Mouse (Mus musculus): ENCODE measurements around the gene Lrp6.

The Lrp6 gene

GRCm38 (mm10) chr6:134533021-134533420 lies 33.7 kb downstream of the Lrp6 start:
- ATAC-seq (ENCODE audit: low TSS enrichment) = no peak

GRCm38 (mm10) chr6:134531950-134532349 lies 34.8 kb downstream of the Lrp6 start:
- no peak for ATAC-seq (ENCODE audit: low TSS enrichment)

- no peak for ATAC-seq (ENCODE audit: low TSS enrichment)
These were observed 37.4 kb downstream of the Lrp6 start for GRCm38 (mm10) chr6:134529340-134529739.

- ATAC-seq (ENCODE audit: low TSS enrichment) = no peak
These were observed 38.4 kb downstream of the Lrp6 start for GRCm38 (mm10) chr6:134528396-134528795.

- peak; percentile 93 for ATAC-seq (ENCODE audit: low TSS enrichment)
These were observed 39.1 kb downstream of the Lrp6 start for GRCm38 (mm10) chr6:134527596-134528128.

- no peak for ATAC-seq (ENCODE audit: low TSS enrichment)
These were observed 39.8 kb downstream of the Lrp6 start for GRCm38 (mm10) chr6:134526821-134527595.

- ATAC-seq (ENCODE audit: low TSS enrichment) = no peak
These were observed 40.5 kb downstream of the Lrp6 start for GRCm38 (mm10) chr6:134526275-134526674.

- ATAC-seq (ENCODE audit: low TSS enrichment) = peak; percentile 95
These were observed 45.4 kb downstream of the Lrp6 start for GRCm38 (mm10) chr6:134521411-134521810.

- ATAC-seq (ENCODE audit: low TSS enrichment) = no peak
These were observed 45.9 kb downstream of the Lrp6 start for GRCm38 (mm10) chr6:134520821-134521220.

GRCm38 (mm10) chr6:134518450-134518849 lies 48.3 kb downstream of the Lrp6 start:
- ATAC-seq (ENCODE audit: low TSS enrichment) = no peak

- no peak for ATAC-seq (ENCODE audit: low TSS enrichment)
These were observed 49.6 kb downstream of the Lrp6 start for GRCm38 (mm10) chr6:134517141-134517540.

GRCm38 (mm10) chr6:134515416-134515815 lies 51.3 kb downstream of the Lrp6 start:
- no peak for ATAC-seq (ENCODE audit: low TSS enrichment)

GRCm38 (mm10) chr6:134513896-134514510 lies 52.8 kb downstream of the Lrp6 start:
- no peak for ATAC-seq (ENCODE audit: low TSS enrichment)

- ATAC-seq (ENCODE audit: low TSS enrichment) = peak; percentile 49; the same call in 1 of the 2 replicates
These were observed 53.8 kb downstream of the Lrp6 start for GRCm38 (mm10) chr6:134513011-134513410.

- ATAC-seq (ENCODE audit: low TSS enrichment) = no peak
These were observed 54.3 kb downstream of the Lrp6 start for GRCm38 (mm10) chr6:134512478-134512877.

- ATAC-seq (ENCODE audit: low TSS enrichment) = no peak
These were observed 55.6 kb downstream of the Lrp6 start for GRCm38 (mm10) chr6:134511118-134511517.

- no peak for ATAC-seq (ENCODE audit: low TSS enrichment)
These were observed 56.5 kb downstream of the Lrp6 start for GRCm38 (mm10) chr6:134510280-134510679.

- no peak for ATAC-seq (ENCODE audit: low TSS enrichment)
These were observed 57.0 kb downstream of the Lrp6 start for GRCm38 (mm10) chr6:134509731-134510226.

GRCm38 (mm10) chr6:134504866-134505265 lies 61.9 kb downstream of the Lrp6 start:
- no peak for ATAC-seq (ENCODE audit: low TSS enrichment)

GRCm38 (mm10) chr6:134502335-134502734 lies 64.4 kb downstream of the Lrp6 start:
- ATAC-seq (ENCODE audit: low TSS enrichment) = peak; percentile 83

- ATAC-seq (ENCODE audit: low TSS enrichment) = no peak
These were observed 66.2 kb downstream of the Lrp6 start for GRCm38 (mm10) chr6:134500381-134501162.

- no peak for ATAC-seq (ENCODE audit: low TSS enrichment)
These were observed 67.7 kb downstream of the Lrp6 start for GRCm38 (mm10) chr6:134499089-134499488.
